Mouse (Mus musculus) midbrain, embryonic 14.5 days (tissue): ENCODE measurements around the gene Gm9918. TPM values are rescaled to one million over a fixed set of nuclear protein-coding genes. Genes with fewer than 3 reads are reported as not detected.

Experiments
- ATAC-seq: fragments of 200-750 bp; cut with Nextera tagmentation; 2 replicates; pipeline ENCODE4 v1.8.0; 2017; ENCODE audit warnings: moderate number of reproducible peaks, moderate library complexity; ENCODE audit not compliant: low FRiP score, low TSS enrichment
- DNase-seq: peaks from one replicate; pipeline ENCODE4 v3.0.0-alpha.2; 2015
- H3K27ac ChIP-seq: fragments of 300-500 bp; sonication (generic); replicated peaks from 2 replicates; pipeline ENCODE4 v1.5.1; 2014; ENCODE audit warnings: mild to moderate bottlenecking, low read depth, low read length, moderate library complexity
- H3K27me3 ChIP-seq: fragments of 300-500 bp; sonication (generic); 2 replicates; pipeline ENCODE4 v1.6.1; 2014; ENCODE audit warnings: low read length, control low read depth, mixed read lengths; ENCODE audit not compliant: control insufficient read depth, insufficient read depth
- H3K36me3 ChIP-seq: fragments of 300-500 bp; sonication (generic); 2 replicates; pipeline ENCODE4 v1.6.1; 2014; ENCODE audit warnings: low read length, control low read depth; ENCODE audit not compliant: control insufficient read depth, insufficient read depth
- H3K4me1 ChIP-seq: fragments of 300-500 bp; sonication (generic); 2 replicates; pipeline ENCODE4 v1.6.1; 2014; ENCODE audit warnings: mild to moderate bottlenecking, antibody characterized with exemption, low read length, control low read depth; ENCODE audit not compliant: control insufficient read depth, insufficient read depth
- H3K4me2 ChIP-seq: fragments of 300-500 bp; sonication (generic); 2 replicates; pipeline ENCODE4 v1.6.1; 2014; ENCODE audit warnings: mild to moderate bottlenecking, low read length, moderate library complexity
- H3K4me3 ChIP-seq: fragments of 300-500 bp; sonication (generic); replicated peaks from 2 replicates; pipeline ENCODE4 v1.5.1; 2014; ENCODE audit warnings: low read depth, low read length
- H3K9ac ChIP-seq: fragments of 300-500 bp; sonication (generic); replicated peaks from 2 replicates; pipeline ENCODE4 v1.6.1; 2014; ENCODE audit warnings: mild to moderate bottlenecking, low read length, moderate library complexity
- H3K9me3 ChIP-seq: fragments of 300-500 bp; sonication (generic); 2 replicates; pipeline ENCODE4 v1.6.1; 2016; ENCODE audit warnings: low read length, control low read depth, mixed read lengths; ENCODE audit not compliant: control insufficient read depth
- WGBS: fragments of 180-500 bp; shearing (Covaris S2); extraction: QIAGEN DNeasy Blood & Tissue Kit; methylation state at CpG from one replicate; pipeline ENCODE4 v1.1.7; 2014; 5-methylcytosine and 5-hydroxymethylcytosine counted together
- polyA plus RNA-seq: library from polyadenylated mRNA; unstranded; fragments of >200 nt; fragmentation: Nextera tagmentation; extraction: Ambion mirVana; gene quantifications from 2 replicates; pipeline ENCODE4 v1.2.1, GENCODE M21; 2014

Gene Gm9918
- polyA plus RNA-seq, 1 experiment from 2014 or later: not detected

GRCm38 (mm10) chr15:102244306-102245191 is 25.8 kb upstream of the Gm9918 start:
- WGBS: 8% methylated on average over 17 of the region's 19 CpGs
- no peak overlapping the region for H3K27ac ChIP-seq
- ATAC-seq (no peak), DNase-seq (no peak)
- peaks cover 57% of the 10 kb centered on the region for H3K27me3 ChIP-seq
- H3K4me1 ChIP-seq: peaks cover 13% of the 10 kb centered on the region; the same call in 1 of the 2 replicates
- H3K4me2 ChIP-seq: peak overlapping the region; percentile 96
- no peaks in the 10 kb centered on the region for H3K9me3 ChIP-seq
- H3K4me3 ChIP-seq: peak overlapping the region; percentile 55; the same call in 1 of the 2 replicates
- H3K9ac ChIP-seq: no peak overlapping the region
- H3K36me3 ChIP-seq: no peaks in the 10 kb centered on the region

GRCm38 (mm10) chr15:102245461-102245881 is 24.9 kb upstream of the Gm9918 start:
- 4% methylated on average over 14 of the region's 14 CpGs for WGBS
- DNase-seq (no peak), ATAC-seq (no peak)
- H3K4me1 ChIP-seq: peaks cover 13% of the 10 kb centered on the region; the same call in 1 of the 2 replicates
- H3K27ac ChIP-seq: no peak overlapping the region
- H3K9me3 ChIP-seq: no peaks in the 10 kb centered on the region
- H3K4me3 ChIP-seq: peak overlapping the region; percentile 55
- peaks cover 63% of the 10 kb centered on the region for H3K27me3 ChIP-seq
- peak overlapping the region; percentile 96 for H3K4me2 ChIP-seq
- H3K9ac ChIP-seq: peak overlapping the region; percentile 53
- H3K36me3 ChIP-seq: no peaks in the 10 kb centered on the region

- Histone ChIP-seq H3K4me3 (peak overlapping the region; percentile 55), H3K9ac (peak overlapping the region; percentile 53), H3K36me3 (no peaks in the 10 kb centered on the region), H3K9me3 (no peaks in the 10 kb centered on the region), H3K27me3 (peaks cover 63% of the 10 kb centered on the region), H3K27ac (peak overlapping the region; percentile 71), H3K4me2 (peak overlapping the region; percentile 96), H3K4me1 (peaks cover 13% of the 10 kb centered on the region; the same call in 1 of the 2 replicates)
- under 1% methylated on average over 44 of the region's 44 CpGs for WGBS
- DNase-seq: peak; percentile 85
- ATAC-seq: peak; percentile 83; the same call in 1 of the 2 replicates
These were observed 24.2 kb upstream of the Gm9918 start for GRCm38 (mm10) chr15:102245891-102246741.

- peaks cover 63% of the 10 kb centered on the region for H3K27me3 ChIP-seq
- ATAC-seq (peak; percentile 68; the same call in 1 of the 2 replicates), DNase-seq (peak; percentile 96)
- H3K36me3 ChIP-seq: no peaks in the 10 kb centered on the region
- peak overlapping the region; percentile 53 for H3K9ac ChIP-seq
- peak overlapping the region; percentile 71 for H3K27ac ChIP-seq
- H3K4me2 ChIP-seq: peak overlapping the region; percentile 96
- no peaks in the 10 kb centered on the region for H3K9me3 ChIP-seq
- H3K4me1 ChIP-seq: peaks cover 13% of the 10 kb centered on the region; the same call in 1 of the 2 replicates
- 0% methylated on average over 34 of the region's 35 CpGs for WGBS
- H3K4me3 ChIP-seq: peak overlapping the region; percentile 55
These were observed 23.5 kb upstream of the Gm9918 start for GRCm38 (mm10) chr15:102246866-102247251.

- under 1% methylated on average over 62 of the region's 65 CpGs for WGBS
- Histone ChIP-seq H3K4me2 (peak overlapping the region; percentile 96), H3K27ac (peak overlapping the region; percentile 71), H3K36me3 (no peaks in the 10 kb centered on the region), H3K27me3 (peaks cover 62% of the 10 kb centered on the region), H3K9me3 (no peaks in the 10 kb centered on the region), H3K4me1 (peaks cover 13% of the 10 kb centered on the region; the same call in 1 of the 2 replicates), H3K9ac (peak overlapping the region; percentile 53), H3K4me3 (peak overlapping the region; percentile 55)
- peak; percentile 36; the same call in 1 of the 2 replicates for ATAC-seq
- DNase-seq: peak; percentile 62
These were observed 22.9 kb upstream of the Gm9918 start for GRCm38 (mm10) chr15:102247252-102248130.

GRCm38 (mm10) chr15:102248131-102248811 is 22.1 kb upstream of the Gm9918 start:
- H3K9me3 ChIP-seq: no peaks in the 10 kb centered on the region
- no peak overlapping the region; the same call in 1 of the 2 replicates for H3K27ac ChIP-seq
- peak overlapping the region; percentile 55 for H3K4me3 ChIP-seq
- H3K4me2 ChIP-seq: peak overlapping the region; percentile 96
- peaks cover 54% of the 10 kb centered on the region for H3K27me3 ChIP-seq
- ATAC-seq (no peak), DNase-seq (no peak)
- H3K36me3 ChIP-seq: no peaks in the 10 kb centered on the region
- peaks cover 13% of the 10 kb centered on the region; the same call in 1 of the 2 replicates for H3K4me1 ChIP-seq
- 0 out of 2 replicates have a peak overlapping the region, but pooled peaks have one; percentile 53 for H3K9ac ChIP-seq
- 12% methylated on average over 8 of the region's 8 CpGs for WGBS

- Histone ChIP-seq H3K4me2 (no peak overlapping the region), H3K9me3 (no peaks in the 10 kb centered on the region), H3K36me3 (no peaks in the 10 kb centered on the region), H3K9ac (no peak overlapping the region), H3K4me1 (peaks cover 13% of the 10 kb centered on the region; the same call in 1 of the 2 replicates), H3K4me3 (no peak overlapping the region), H3K27me3 (peaks cover 48% of the 10 kb centered on the region), H3K27ac (no peak overlapping the region)
- no peak for DNase-seq
- WGBS: 5% methylated on average over 3 of the region's 3 CpGs
- no peak for ATAC-seq
These were observed 21.6 kb upstream of the Gm9918 start for GRCm38 (mm10) chr15:102248812-102249191.
